Mouse (Mus musculus) ovary, postnatal 10 days (tissue): ENCODE data around the gene Tmem37.

Source experiments
- DNase-seq: peaks from one replicate; pipeline ENCODE4 v3.0.0; 2022; ENCODE audit warnings: low spot score

Tmem37 gene

DNA sequence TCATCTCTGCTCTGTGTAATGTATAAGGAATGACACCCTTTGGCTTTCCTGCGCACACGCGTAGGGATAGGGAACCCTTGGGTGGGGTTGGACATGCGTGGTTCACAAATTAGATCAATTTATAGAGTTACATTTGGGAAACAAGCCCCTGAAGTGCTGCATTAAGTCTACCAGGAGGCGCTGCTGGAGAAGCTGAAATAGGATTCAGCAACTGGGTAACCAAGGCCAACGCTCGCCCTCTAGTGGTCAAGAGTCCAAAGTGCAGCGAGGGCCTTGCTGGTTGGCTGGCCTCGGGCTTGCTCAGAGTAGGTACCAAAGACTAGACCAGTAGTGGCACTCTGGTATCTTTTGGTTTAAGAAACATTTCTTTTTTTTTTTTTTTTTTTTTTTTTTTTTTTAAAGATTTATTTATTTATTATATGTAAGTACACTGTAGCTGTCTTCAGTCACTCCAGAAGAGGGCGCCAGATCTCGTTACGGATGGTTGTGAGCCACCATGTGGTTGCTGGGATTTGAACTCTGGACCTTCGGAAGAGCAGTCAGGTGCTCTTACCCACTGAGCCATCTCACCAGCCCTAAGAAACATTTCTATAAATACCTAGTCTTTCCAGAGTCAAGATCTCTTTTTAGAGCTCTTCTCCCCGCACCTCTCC, 19.7 kb upstream of the Tmem37 start:
- DNase-seq = peak; percentile 79

DNA sequence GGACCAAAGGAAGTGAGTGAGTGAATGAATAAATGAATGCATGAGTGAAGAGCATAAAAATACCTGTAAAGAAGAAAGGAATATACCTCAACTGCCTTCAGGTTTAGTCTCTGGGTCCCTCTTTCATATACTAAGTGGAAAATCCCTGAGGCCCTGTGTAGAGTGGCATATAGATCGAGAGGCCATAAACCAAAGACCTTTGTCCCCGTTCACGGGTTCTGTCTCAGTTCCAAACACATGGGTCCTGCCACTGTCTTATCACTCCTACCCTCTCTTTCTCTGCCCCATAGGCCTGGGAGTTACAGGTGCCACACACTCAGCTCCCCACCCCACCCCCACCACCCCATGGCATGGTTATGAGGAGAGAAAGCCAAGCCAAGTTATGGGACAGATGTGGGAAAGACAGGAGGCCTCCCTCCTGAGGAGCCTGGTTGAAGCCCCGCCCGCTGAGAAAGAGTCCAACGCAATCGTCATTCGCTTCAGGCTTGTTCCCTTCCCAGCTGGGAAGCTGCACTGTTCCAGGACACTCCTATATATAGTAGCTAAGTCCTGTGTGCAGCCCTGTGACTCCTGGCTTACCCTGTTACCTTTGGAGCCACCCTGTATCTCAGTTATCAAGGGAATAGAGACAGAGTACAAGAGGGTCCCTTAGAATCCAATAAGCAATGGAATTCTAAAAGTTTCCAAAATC, 17.2 kb upstream of the Tmem37 start:
- DNase-seq = no peak

DNA sequence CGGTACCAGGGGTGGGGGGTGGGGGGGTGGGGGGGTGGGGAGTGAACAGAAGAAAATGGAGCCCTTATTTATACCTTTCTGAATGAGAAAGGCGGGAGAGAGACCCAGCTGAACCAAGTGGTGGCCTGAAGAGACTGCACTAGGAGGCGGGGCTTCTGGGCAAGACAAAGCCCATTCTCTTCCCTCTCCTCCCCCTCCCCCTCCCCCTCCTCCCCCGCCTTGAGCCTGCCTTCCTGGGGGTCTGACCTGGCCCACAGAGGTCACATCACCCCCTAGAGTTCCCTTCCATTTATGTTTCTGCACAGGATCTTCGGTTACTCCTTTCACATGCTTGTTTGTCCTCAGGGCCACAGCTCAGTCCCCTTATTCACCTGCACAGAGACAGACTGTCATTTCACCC, 15.3 kb upstream of the Tmem37 start:
- no peak for DNase-seq

DNA sequence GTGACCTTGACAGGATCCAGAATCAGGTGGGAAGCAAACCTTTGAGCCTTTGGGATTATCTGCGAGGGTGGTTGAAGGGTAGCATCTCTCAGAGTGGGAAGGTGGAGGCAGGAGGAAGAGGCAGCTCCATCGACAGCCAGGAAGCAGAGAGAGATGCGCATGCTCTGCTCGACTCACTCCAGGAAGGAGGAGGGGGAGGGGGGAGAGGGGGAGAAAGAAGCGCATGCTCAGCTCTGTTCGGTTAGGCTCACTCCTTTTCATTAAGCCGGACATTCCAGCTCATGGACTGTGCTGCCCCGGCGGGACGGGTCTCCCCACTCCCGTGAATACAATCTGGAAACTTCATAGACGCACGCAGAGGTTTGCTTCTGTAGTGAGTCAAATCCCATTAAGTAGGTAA, 12.8 kb upstream of the Tmem37 start:
- DNase-seq = no peak

DNA sequence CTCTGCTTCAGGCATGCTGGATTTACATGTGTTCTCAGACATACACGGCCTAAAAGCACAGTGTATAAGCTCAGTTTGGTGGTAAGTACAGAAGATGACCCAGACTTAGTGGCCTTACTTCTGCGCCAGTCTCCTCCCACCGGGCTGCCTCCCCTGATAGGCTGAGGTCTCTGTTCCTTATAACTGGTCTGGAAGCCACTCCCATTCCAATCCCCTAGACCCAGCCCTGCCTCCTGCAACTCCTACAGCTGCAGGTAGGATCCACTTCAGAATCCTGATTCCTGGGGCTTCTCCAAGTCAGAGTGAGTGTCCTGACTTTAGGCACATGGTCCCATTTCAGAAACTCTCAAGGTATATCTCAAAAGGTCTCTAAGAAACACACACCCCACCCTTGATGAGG, 11.8 kb upstream of the Tmem37 start:
- no peak for DNase-seq

DNA sequence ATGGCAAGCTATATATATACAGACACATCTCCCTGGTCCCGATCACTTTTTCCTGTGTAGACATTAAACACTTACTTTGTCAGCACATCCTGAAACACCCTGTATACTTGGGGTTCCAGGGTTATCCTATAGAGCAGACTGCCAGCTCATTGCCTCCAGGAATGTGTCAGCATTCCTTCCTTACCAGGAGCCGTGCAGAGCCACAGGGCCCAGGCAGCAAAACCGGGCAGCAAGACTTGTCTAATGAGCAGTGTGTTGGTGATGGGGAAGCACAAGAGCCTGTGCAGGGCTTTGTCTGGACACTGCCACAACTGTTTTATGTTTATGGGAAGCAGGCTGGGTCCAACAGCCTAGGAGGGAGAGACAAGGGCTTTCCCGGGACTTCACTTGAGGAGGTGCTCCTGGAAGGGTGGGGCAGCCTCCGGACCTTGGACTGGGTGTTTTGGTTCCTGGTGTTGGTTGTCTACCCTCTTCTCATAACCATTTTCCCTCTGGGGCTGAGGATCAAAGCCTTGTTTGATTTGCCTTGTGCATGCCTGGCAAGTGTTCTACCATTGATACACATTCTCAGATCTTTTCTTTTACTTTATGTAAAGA, 10.1 kb upstream of the Tmem37 start:
- DNase-seq = no peak

DNA sequence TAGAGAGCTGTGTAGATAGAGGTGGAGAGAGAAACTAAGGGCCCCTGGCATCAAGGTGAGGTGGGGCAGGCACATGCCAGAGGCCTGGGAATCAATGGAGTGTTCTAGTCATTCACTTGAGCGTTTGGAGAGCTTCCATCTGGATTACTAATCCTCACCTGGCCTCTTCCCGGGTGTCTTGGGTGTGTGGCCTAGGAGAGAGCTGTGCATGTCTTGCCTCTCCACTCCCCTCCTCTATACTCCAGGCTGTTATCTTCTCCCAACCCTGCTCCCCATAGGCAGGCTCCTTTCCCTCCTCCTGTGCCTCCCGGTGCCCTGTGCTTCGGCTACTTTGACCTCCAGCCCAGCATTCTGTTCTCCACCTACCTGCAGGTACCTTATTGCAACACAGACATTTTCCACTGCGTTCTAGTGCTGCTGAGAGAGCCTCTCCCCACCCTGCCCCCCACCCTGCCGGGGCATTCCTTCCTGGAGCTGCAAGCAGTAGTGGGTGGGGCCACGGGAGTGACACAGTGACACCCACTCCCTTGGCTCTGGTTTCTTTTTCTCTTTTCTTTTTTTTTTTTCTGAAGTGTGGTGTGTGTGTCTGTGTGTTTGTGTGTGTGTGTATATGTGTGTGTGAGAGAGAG, 9.2 kb upstream of the Tmem37 start:
- no peak for DNase-seq

DNA sequence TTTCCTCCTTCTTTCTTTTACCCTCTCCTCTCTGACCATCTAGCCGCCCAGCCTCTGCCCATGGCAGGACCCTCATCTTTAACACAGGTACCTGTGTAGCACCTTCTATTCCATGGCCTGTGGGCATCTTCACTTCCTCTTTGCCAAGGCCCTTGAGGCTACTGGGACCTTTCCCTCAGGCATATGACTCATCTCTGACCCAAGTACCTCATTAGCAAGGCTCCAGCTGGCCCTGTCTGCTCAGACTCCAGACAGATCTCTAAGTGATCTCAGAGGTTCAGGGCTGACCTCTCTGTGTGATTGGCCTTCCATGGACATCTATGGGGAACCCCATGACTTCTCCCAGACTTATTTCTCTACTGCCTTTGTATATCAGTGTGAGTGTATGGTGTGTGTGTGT, 6.8 kb upstream of the Tmem37 start:
- no peak for DNase-seq

DNA sequence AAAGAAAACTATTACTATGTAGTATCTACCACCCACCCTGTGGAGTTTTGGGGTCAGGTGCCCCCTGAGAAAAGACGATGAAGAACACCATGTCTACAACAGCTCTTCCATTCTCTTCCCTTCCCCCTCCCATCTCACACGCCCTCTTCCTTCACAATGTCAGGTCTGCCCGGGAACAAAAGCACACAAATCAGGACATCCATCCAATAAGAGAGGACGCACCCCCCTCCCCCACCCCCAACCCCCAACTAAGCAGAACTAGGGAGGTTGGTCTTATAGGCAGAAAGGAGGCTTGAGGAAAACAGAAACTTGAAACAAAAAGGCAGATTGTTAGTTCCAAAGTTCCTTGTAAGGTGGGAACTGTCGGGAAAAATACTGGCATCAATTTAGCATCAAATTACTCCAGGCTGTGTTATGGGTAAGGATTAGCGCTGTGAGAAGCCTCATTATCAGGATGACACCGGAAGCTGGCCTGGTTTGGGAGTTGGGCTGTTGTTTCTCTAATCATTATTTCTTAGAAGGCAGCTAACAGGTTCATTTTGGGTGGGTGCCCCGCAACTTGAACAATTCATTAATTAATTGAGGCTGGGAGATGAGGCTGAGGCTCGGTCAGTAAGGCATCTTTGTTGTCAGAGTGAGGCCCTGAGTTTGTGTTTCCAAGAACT, 4.0 kb upstream of the Tmem37 start:
- no peak for DNase-seq

DNA sequence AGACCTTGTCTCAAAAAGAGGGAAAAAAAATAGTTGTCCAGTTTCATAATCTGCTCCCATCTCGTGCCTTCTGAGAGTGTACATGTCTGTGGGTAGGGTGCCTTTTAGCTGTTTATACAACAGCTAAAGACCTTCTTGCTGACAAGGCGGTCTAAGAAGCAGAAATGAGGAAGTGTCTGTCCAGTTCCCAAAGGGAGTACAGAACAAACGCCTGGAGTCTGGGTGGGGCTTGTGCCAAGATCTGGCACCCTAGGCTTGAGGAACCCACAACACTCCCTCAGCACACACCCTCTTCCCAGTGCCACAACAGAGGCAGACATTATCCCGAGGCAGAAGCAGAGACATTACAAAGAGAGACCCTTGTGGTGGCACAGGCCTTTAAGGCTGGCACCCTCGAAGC, 1.6 kb upstream of the Tmem37 start:
- no peak for DNase-seq

DNA sequence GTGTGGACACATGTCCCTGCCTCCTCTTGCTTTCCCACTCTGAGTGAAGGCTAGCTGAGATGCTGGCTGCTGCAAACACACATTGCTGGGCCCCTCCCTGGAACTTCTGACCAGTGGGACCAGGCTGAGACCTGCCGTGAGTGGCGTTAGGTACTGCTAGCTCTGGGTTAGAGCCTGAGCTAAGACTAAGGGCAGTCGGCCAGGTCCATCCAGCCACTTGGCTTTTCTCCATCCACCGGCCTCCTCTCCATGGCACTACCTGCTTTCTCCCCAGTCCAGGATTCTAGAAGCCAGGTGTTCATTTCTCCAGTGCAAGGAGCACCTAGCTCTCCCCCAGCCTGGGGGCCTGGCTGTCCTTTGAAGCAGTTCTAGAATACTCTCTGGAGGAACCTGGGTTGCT, 1.1 kb upstream of the Tmem37 start:
- DNase-seq = no peak

DNA sequence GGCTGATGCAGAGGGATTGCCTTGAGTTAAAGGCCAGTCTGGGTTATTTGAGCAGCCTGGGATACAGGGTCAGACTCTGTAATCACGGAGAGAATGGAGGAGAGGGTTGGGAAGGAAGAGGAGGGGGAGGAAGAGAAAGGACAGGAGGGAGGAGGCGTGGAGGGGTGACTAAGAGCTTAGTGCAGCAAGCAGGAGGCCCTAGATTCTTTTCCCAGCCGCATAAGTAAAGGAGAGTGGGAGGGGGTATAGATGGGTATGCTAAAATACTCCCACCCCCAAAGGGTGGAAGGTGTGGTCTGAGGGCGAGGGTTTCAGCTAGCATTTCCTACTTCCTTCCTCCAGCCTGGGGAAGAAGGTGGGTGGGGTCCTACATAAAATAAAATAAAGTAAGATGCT, 431 bp upstream of the Tmem37 start:
- DNase-seq = no peak

DNA sequence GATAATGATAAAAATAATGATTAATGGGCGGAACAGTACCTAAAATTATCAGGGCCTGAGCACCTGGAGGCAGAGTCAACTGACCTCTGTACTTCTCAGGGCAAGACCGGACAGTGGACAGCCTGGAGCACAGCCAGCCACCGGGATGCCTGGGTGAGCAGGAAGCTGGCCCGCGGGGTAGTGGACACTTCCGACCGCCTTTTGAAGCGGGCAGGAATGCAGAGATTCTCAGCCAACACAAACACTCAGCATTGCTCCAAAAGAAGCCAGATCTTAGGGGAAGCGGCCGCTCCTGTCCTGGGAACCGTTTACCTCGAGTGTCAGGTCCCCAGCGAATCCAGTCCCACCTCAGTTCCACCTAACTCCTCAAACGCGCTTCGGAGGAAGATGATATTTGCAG, 974 bp downstream of the Tmem37 start:
- no peak for DNase-seq

DNA sequence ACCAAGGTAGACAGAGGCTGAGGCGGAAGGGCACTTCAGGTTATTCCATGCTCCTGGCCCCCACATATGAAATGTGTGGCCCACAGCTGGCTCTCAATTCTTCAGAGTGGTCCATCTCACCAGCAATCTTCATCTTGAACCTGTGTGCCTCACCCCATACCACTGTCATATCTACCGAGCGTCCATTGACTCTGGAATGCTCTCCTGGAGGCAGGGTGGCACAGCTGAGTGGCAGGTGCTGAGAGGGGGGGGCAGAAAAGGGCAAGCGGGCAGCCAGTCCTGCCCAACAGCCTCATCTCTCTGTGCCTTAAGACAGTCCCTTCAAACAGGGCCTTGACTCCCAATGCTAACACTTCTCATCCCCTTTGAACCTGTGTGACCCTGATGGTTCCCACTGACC, 2.7 kb downstream of the Tmem37 start:
- no peak for DNase-seq

DNA sequence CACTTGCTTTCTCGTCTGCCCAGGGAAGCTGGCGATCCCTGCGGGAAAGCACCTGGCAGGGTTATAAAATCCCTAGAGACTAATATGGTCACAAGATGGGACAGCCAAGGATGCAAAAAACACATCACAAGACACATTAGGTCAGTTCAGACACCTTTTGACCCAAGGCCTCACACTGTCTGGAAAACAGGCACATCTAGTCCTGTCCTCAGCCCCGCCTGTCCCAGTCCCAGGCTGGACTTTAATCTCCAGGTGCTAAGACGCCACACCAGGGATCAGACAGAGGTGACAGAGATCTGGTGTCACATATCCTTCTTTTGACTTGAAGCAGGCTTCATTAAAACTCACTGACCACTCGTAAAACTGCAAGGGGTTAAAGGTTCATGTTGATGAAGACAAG, 3.7 kb downstream of the Tmem37 start:
- DNase-seq = no peak

DNA sequence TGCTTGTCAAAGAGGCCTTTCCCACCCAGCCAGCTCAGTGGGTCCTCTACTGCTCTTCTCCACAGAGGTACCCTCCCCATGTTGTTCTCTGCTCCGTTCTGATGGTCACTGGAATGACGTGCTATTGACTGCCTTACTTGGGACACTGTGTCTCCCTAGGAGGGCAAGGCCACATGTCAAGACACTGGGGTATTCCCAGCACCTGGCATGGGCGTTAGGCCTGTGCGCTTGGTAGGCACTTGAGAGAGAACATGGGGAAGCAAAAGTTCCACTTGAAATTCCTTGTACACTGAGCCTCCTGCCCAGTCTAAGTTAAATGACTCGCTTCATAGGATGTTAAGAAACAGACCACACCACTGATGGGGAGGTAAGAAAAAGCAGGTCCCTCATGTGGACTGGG, 4.8 kb downstream of the Tmem37 start:
- no peak for DNase-seq

DNA sequence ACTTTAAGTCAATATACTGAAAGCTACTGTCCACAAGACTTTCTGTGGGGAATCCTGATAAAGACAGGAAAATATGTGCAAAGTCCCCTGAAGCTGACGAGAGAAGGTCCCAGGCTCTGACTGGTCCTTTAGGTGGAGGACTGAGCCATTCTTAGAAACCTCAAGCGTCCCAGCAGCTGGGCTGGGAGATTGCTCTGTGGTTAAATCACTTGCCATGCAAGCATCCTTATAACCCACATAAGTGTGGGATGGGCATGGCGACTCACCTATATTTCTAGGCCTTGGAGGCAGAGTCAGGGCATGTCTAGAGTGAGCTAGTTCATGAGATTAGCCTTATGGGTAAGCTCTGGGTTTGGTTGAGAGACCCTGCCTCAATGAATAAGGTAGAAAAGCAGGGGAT, 7.2 kb downstream of the Tmem37 start:
- no peak for DNase-seq

DNA sequence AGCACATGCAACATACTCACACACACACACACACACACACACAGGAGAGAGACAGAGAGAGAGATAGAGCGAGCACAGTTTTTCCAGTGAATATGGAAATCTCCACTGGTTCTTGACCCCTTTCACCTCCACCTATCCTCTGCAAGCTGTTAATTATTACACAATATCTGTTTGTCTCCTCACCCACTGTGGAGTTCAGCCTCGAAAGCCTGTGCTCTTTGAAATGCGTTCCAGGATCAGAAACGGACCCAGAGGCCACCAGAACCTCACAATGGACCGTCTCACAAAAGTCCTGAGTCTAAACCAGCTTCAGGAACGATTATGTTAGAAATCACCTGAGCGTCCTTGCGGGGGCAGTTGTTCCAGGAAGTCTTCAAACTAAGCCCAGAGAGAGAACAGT, 7.7 kb downstream of the Tmem37 start:
- DNase-seq = no peak

DNA sequence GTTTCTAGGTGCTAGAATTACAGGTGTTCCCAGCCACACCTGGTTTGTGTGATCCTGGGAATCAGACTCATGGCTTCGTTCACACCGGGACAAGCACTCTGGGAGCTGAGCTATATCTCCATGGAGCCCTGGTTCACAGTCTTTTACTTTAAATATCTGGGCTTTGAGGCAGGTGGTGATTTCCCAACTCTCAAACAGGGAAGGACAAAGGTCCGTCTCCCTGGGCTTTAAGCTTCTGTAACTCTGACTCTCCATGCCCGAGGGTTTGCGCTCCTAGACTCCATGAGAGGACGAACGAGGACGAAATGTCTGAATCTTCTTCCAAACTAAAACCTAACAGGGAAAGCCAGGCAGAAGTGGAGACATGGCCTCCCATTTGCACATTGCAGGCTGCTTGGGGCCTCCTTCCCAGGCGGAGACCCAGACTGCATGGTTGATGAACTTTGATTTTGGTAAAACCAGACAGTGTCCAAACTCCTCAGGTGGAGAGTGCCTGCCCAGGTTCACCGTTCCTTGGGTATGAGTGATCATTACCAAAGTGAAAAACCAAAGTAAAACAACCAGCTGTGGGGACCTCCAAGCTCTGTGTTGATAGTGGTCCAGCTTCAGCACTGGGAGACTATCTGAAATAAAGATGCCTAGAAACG, 9.7 kb downstream of the Tmem37 start:
- DNase-seq = no peak

DNA sequence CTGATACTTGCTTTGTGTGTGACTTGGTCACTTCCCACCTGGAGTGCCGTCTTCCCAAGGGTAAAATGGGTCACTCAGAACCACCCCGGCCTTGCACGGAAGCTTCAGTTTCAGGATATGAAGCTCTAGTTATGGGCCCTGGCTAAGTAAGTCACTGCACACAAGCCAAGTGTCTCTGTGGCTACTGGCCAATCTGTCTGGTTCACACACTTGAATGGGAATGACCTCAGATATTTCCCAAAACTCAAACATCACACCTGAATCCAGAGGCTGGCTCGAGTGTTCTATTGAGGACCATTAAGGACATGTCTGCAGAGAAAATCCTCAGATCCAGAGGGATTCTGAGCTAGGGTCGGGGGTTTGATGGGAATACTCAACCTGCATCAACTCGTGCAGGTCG, 11.6 kb downstream of the Tmem37 start:
- no peak for DNase-seq

DNA sequence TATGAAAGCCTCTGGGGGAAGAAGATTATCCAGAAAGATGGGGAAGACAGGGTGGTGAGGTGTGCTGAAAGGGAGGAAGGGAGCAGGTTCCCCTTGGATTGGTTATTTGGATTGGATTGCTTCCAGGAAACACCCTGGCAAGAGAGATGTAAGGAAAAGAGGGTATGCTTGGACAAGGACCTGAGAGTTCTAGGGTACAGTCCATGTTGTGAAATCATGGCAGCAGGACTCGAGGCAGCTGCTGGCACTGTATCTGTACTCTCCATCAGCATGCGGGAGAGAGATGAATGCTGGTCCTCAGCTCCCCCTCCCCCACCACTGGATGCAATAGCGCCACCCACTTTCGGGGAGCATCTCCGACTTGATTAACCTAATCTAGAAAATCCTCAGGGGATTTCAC, 13.2 kb downstream of the Tmem37 start:
- no peak for DNase-seq

DNA sequence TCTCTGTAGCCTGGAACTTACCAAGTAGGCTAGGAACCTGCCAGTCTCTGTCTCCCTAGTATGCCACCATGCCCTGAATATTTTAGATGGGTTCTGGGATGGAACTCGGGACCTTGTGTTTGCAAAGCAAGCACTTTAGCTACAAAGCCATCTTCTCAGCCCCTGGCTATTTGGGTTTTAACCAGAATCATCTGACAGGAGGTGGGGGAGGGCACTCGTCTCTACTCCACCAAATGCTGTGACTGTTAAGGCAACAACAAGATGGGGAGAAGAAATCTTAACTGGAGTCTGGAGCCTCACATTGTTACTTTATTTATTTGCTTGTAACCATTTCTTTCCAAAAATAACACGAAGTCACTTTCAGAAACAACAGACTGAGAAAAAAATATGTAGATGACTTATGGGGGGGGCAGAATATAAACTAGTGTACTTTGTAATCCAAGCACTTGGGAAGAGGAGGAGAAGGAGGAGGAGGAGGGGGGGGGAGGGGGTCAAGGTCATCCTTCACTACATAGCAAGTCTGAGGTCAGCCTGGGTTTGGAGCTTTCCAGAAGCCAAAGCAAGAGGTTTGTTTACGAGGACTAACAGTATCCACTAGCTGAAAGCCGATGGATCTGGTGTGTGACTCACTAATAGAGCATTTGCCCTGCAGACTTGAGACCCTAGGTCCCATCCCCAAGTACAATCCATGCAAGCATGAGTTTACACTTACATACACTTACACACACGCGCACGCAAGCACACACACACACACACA, 16.0 kb downstream of the Tmem37 start:
- no peak for DNase-seq
